28 mouse cellular contexts compared by ENCODE assay signal in genomic region chr19:4433756-4434155, GRCm38 (mm10). TPM values are rescaled to one million over a fixed set of nuclear protein-coding genes. Genes with fewer than 3 reads are reported as not detected.
A peak's percentile ranks its signal among the peaks of the same experiment; 100 is the strongest.
DNase-seq lines count a peak whose midpoint lies in the region; ATAC-seq and TF ChIP-seq lines count a peak whose summit lies in the region.
"Had no signal": no experiment of that assay in that cellular context is flagged by ENCODE, and none has a peak within 500 bp of the region (broad histone marks: within the 10 kb centered on the region; RNA-seq: fewer than 3 reads in every experiment).

No protein-coding gene starts in this region.

- H3K4me2 ChIP-seq in lung, postnatal 0 days (replicated peaks; ENCODE audit: low read depth, low read length): no peak overlapping the region
- H3K4me2 ChIP-seq: embryonic facial prominence, embryonic 13.5 days; forebrain, embryonic 12.5 days; forebrain, embryonic 15.5 days; heart, embryonic 12.5 days; heart, embryonic 15.5 days; hindbrain, embryonic 14.5 days had no signal

- WGBS in kidney, adult 2 months: 79% methylated on average over 1 of the region's 1 CpGs
- 76% methylated on average over 1 of the region's 1 CpGs for WGBS in lung, postnatal 0 days
- WGBS in heart, adult 2 months: 82% methylated on average over 1 of the region's 1 CpGs

- TF ChIP-seq EP300 in lung, postnatal 0 days (IDR thresholded peaks at IDR 0.05): no peak
- TF ChIP-seq EP300 in heart, adult 2 months (IDR thresholded peaks at IDR 0.05; ENCODE audit: insufficient read depth, low read depth, low read length): no peak

- no peak for TF ChIP-seq POLR2A in kidney, adult 2 months (IDR thresholded peaks at IDR 0.05; ENCODE audit: low read depth, low read length)
- TF ChIP-seq POLR2A in brain, embryonic 14.5 days (IDR thresholded peaks at IDR 0.05; ENCODE audit: borderline replicate concordance, extremely low read depth, insufficient read depth, insufficient read length, poor library complexity, severe bottlenecking): no peak
- no peak for TF ChIP-seq POLR2A in heart, adult 2 months (IDR thresholded peaks at IDR 0.05; ENCODE audit: insufficient read depth, low read depth, low read length)

- no peaks in the 10 kb centered on the region for H3K27me3 ChIP-seq in kidney, adult 2 months (replicated peaks; ENCODE audit: control insufficient read depth, insufficient read depth, low read length)
- H3K27me3 ChIP-seq in lung, postnatal 0 days (replicated peaks; ENCODE audit: insufficient read depth, low read length): no peaks in the 10 kb centered on the region
- H3K27me3 ChIP-seq in heart, adult 2 months (ENCODE audit: control insufficient read depth, insufficient read depth, low read length): no peaks in the 10 kb centered on the region
- H3K27me3 ChIP-seq: embryonic facial prominence, embryonic 13.5 days; heart, embryonic 12.5 days; heart, embryonic 15.5 days had no signal

- no peak overlapping the region for H3K9ac ChIP-seq in lung, postnatal 0 days (replicated peaks; ENCODE audit: low read depth)
- H3K9ac ChIP-seq in heart, adult 2 months (ENCODE audit: low read depth, low read length): no peak overlapping the region
- H3K9ac ChIP-seq: embryonic facial prominence, embryonic 13.5 days; forebrain, embryonic 12.5 days; forebrain, embryonic 15.5 days; heart, embryonic 12.5 days; heart, embryonic 15.5 days; hindbrain, embryonic 14.5 days had no signal

- no peaks in the 10 kb centered on the region for H3K79me2 ChIP-seq in heart, adult 2 months (replicated peaks; ENCODE audit: control insufficient read depth, insufficient read depth, low read length)

- H3K27ac ChIP-seq in kidney, adult 2 months (ENCODE audit: insufficient read depth, low read depth, low read length): no peak overlapping the region
- H3K27ac ChIP-seq in lung, postnatal 0 days (ENCODE audit: low read length): no peak overlapping the region
- H3K27ac ChIP-seq in heart, adult 2 months: no peak overlapping the region
- H3K27ac ChIP-seq: embryonic facial prominence, embryonic 10.5 days; embryonic facial prominence, embryonic 13.5 days; forebrain, embryonic 12.5 days; forebrain, embryonic 15.5 days; heart, embryonic 15.5 days; hindbrain, embryonic 14.5 days; hindbrain, postnatal 0 days had no signal

- H3K4me1 ChIP-seq in kidney, adult 2 months (ENCODE audit: control insufficient read depth, insufficient read depth, low read length): peaks cover 6% of the 10 kb centered on the region; the same call in 1 of the 2 replicates
- no peaks in the 10 kb centered on the region for H3K4me1 ChIP-seq in lung, postnatal 0 days (ENCODE audit: insufficient read depth, low read depth, low read length)
- 0 out of 2 replicates have a peak, but pooled peaks cover under 1% of the 10 kb centered on the region for H3K4me1 ChIP-seq in heart, adult 2 months (ENCODE audit: control insufficient read depth, insufficient read depth, low read length)

- no peaks in the 10 kb centered on the region for H3K9me3 ChIP-seq in lung, postnatal 0 days (ENCODE audit: low read length)
- H3K9me3 ChIP-seq: embryonic facial prominence, embryonic 10.5 days; embryonic facial prominence, embryonic 13.5 days; forebrain, embryonic 12.5 days; forebrain, embryonic 15.5 days; heart, embryonic 12.5 days; heart, embryonic 15.5 days had no signal

- intact Hi-C loops in heart, adult 2 months (cut with DNase I): no loop called here

- TF ChIP-seq CTCF in kidney, adult 2 months (conservative IDR thresholded peaks at IDR 0.05; ENCODE audit: insufficient read depth, insufficient read length, low read depth, low read length): 0 out of 2 replicates have a peak, but pooled peaks have one; percentile 10
- TF ChIP-seq CTCF in lung, postnatal 0 days (IDR thresholded peaks at IDR 0.05): 0 out of 2 replicates have a peak, but pooled peaks have one; percentile 4
- TF ChIP-seq CTCF in brain, embryonic 14.5 days (IDR thresholded peaks at IDR 0.05; ENCODE audit: borderline replicate concordance, extremely low read depth, insufficient read depth, insufficient read length): no peak
- TF ChIP-seq CTCF in heart, adult 2 months (IDR thresholded peaks at IDR 0.05): no peak

- DNase-seq in kidney, adult 2 months: no peak
- no peak for DNase-seq in kidney, adult 9 months
- no peak for DNase-seq in lung, postnatal 0 days (ENCODE audit: low spot score)
- no peak for DNase-seq in lung, adult 18-20 months
- DNase-seq in brain, embryonic 14.5 days (ENCODE audit: low read depth): peak; percentile 3
- no peak for DNase-seq in heart, adult 2 months
- DNase-seq in urinary bladder, postnatal 10 days (ENCODE audit: low spot score): no peak
- DNase-seq: adrenal gland, adult 2 months; adrenal gland, postnatal 14 days; cerebellum, adult 11-12 months; cerebellum, adult 8-10 months; cerebellum, postnatal 10 days; cerebellum, postnatal 36 days; embryo, embryonic 11 days; gastrocnemius, postnatal 25 days; heart, postnatal 10 days; heart, postnatal 4 days had no signal

- H3K36me3 ChIP-seq in kidney, adult 2 months (ENCODE audit: control insufficient read depth, insufficient read depth, low read length): no peaks in the 10 kb centered on the region
- H3K36me3 ChIP-seq in lung, postnatal 0 days (ENCODE audit: insufficient read depth, low read length): no peaks in the 10 kb centered on the region
- no peaks in the 10 kb centered on the region for H3K36me3 ChIP-seq in heart, adult 2 months (ENCODE audit: control insufficient read depth, insufficient read depth, low read length)
- H3K36me3 ChIP-seq: forebrain, embryonic 12.5 days; forebrain, embryonic 15.5 days had no signal

- ATAC-seq in lung, postnatal 0 days: no peak
- ATAC-seq: CD4-positive, CD25-positive, alpha-beta regulatory T cell, adult 4 months; forebrain, embryonic 15.5 days; hindbrain, postnatal 0 days had no signal

- H3K4me3 ChIP-seq in kidney, adult 2 months (ENCODE audit: insufficient read depth, low read depth, low read length): no peak overlapping the region
- no peak overlapping the region for H3K4me3 ChIP-seq in lung, postnatal 0 days (ENCODE audit: low read depth, low read length)
- H3K4me3 ChIP-seq in heart, adult 2 months: no peak overlapping the region
- H3K4me3 ChIP-seq: embryonic facial prominence, embryonic 10.5 days; embryonic facial prominence, embryonic 13.5 days; erythroblast, embryonic 14.5 days; forebrain, embryonic 12.5 days; forebrain, embryonic 15.5 days; heart, embryonic 12.5 days; heart, embryonic 15.5 days had no signal

RNA-seq across cellular contexts. Expression of gene Rhod, which starts 5.5 kb away (rescaled TPM):
- polyA plus RNA-seq in kidney, adult 2 months (2012; rRNA removed): 35.1 and 35.6 TPM in 2 replicates
- polyA plus RNA-seq in lung, postnatal 0 days (2015; fragmentation: Nextera tagmentation; extraction: Ambion mirVana): 25.0 and 25.1 TPM in 2 replicates
- polyA plus RNA-seq in brain, embryonic 14.5 days (2012; rRNA removed): 4.2 and 5.2 TPM in 2 replicates
- 1 to 10 TPM; 5.3 to 5.5 TPM for total RNA-seq in heart, adult 2 months (2021)
- 8.5 and 9.2 TPM in 2 replicates for polyA plus RNA-seq in heart, adult 2 months (2012; rRNA removed)
- total RNA-seq: MEL had no signal
- polyA plus RNA-seq: erythroblast, embryonic 14.5 days had no signal

RNA-seq across cellular contexts. Expression of gene Kdm2a, which starts 35.7 kb away (rescaled TPM):
- 74.3 and 89.5 TPM in 2 replicates for polyA plus RNA-seq in kidney, adult 2 months (2012; rRNA removed)
- polyA plus RNA-seq in lung, postnatal 0 days (2015; fragmentation: Nextera tagmentation; extraction: Ambion mirVana): 16.5 and 18.5 TPM in 2 replicates
- 86.9 and 88.9 TPM in 2 replicates for polyA plus RNA-seq in brain, embryonic 14.5 days (2012; rRNA removed)
- 10 to 100 TPM; 36.4 to 38.6 TPM for total RNA-seq in heart, adult 2 months (2021)
- polyA plus RNA-seq in heart, adult 2 months (2012; rRNA removed): 49.7 and 82.9 TPM in 2 replicates

RNA-seq across cellular contexts. Expression of gene Syt12, which starts 43.5 kb away (rescaled TPM):
- 4.6 and 9.8 TPM in 2 replicates for polyA plus RNA-seq in kidney, adult 2 months (2012; rRNA removed)
- polyA plus RNA-seq in lung, postnatal 0 days (2015; fragmentation: Nextera tagmentation; extraction: Ambion mirVana): 1.0 and 1.3 TPM in 2 replicates
- polyA plus RNA-seq in brain, embryonic 14.5 days (2012; rRNA removed): 1.7 and 2.9 TPM in 2 replicates
- 10 to 100 TPM in 1 of 2 experiments, 1 to 10 TPM in 1; 6.9 to 13.2 TPM for total RNA-seq in heart, adult 2 months (2021)
- 1.8 and 3.2 TPM in 2 replicates for polyA plus RNA-seq in heart, adult 2 months (2012; rRNA removed)
- total RNA-seq: MEL had no signal
- polyA plus RNA-seq: CD4-positive, CD25-positive, alpha-beta regulatory T cell, adult 4 months; erythroblast, embryonic 14.5 days had no signal

Comparison
In these comparisons a context has a peak if more than half of its experiments do, and no peak if none do; other contexts are left out.
1. CTCF ChIP-seq: peak in kidney, adult 2 months (single experiment) and lung, postnatal 0 days (single experiment); none in brain, embryonic 14.5 days (single experiment) and heart, adult 2 months (single experiment).